In genomic region chr5:136704151-136704550, GRCm38 (mm10) we compare ENCODE assay signal across 21 mouse cellular contexts. TPM values are rescaled to one million over a fixed set of nuclear protein-coding genes. Genes with fewer than 3 reads are reported as not detected.
DNase-seq lines count a peak whose midpoint lies in the region; ATAC-seq lines count a peak whose summit lies in the region.
"Had no signal": no experiment of that assay in that cellular context is flagged by ENCODE, and none has a peak within 500 bp of the region (broad histone marks: within the 10 kb centered on the region; RNA-seq: fewer than 3 reads in every experiment).

No protein-coding gene starts in this region.

- no peaks in the 10 kb centered on the region for H3K36me3 ChIP-seq in kidney, embryonic 16.5 days (ENCODE audit: insufficient read depth, low read length)
- no peaks in the 10 kb centered on the region for H3K36me3 ChIP-seq in kidney, embryonic 14.5 days (ENCODE audit: control insufficient read depth, insufficient read depth, low read length)
- H3K36me3 ChIP-seq in embryonic facial prominence, embryonic 10.5 days (replicated peaks), result no peaks in the 10 kb centered on the region
- no peaks in the 10 kb centered on the region for H3K36me3 ChIP-seq in embryonic facial prominence, embryonic 11.5 days (replicated peaks; ENCODE audit: control insufficient read depth, insufficient read depth, low read depth, low read length)
- H3K36me3 ChIP-seq in intestine, embryonic 15.5 days, result no peaks in the 10 kb centered on the region
- H3K36me3 ChIP-seq in forebrain, embryonic 13.5 days (ENCODE audit: poor library complexity, severe bottlenecking), result no peaks in the 10 kb centered on the region
- H3K36me3 ChIP-seq: embryonic facial prominence, embryonic 15.5 days; forebrain, embryonic 15.5 days; hindbrain, embryonic 10.5 days; limb, embryonic 12.5 days; liver, embryonic 12.5 days had no signal

- H3K9ac ChIP-seq in kidney, embryonic 16.5 days (replicated peaks; ENCODE audit: low read length), result no peak overlapping the region
- no peak overlapping the region for H3K9ac ChIP-seq in kidney, embryonic 14.5 days (ENCODE audit: low read depth, low read length)
- no peak overlapping the region for H3K9ac ChIP-seq in embryonic facial prominence, embryonic 11.5 days (replicated peaks; ENCODE audit: low read length)
- H3K9ac ChIP-seq in intestine, embryonic 15.5 days, result no peak overlapping the region
- no peak overlapping the region for H3K9ac ChIP-seq in forebrain, embryonic 13.5 days
- H3K9ac ChIP-seq: embryonic facial prominence, embryonic 15.5 days; forebrain, embryonic 15.5 days; limb, embryonic 12.5 days; liver, embryonic 12.5 days had no signal

- peak; percentile 46 for DNase-seq in embryonic facial prominence, embryonic 10.5 days (ENCODE audit: low spot score)
- peak; percentile 31 for DNase-seq in embryonic facial prominence, embryonic 11.5 days (ENCODE audit: low spot score)
- DNase-seq in kidney, postnatal 36 days, result peak; percentile 7 to 14

- WGBS in kidney, embryonic 16.5 days, result 63% methylated on average over 8 of the region's 8 CpGs
- 70% methylated on average over 8 of the region's 8 CpGs for WGBS in kidney, embryonic 14.5 days
- WGBS in embryonic facial prominence, embryonic 10.5 days, result 66% methylated on average over 8 of the region's 8 CpGs
- WGBS in embryonic facial prominence, embryonic 11.5 days, result 46% methylated on average over 8 of the region's 8 CpGs
- 70% methylated on average over 8 of the region's 8 CpGs for WGBS in intestine, embryonic 15.5 days
- WGBS in forebrain, embryonic 13.5 days, result 86% methylated on average over 8 of the region's 8 CpGs

- H3K4me2 ChIP-seq in kidney, embryonic 16.5 days (replicated peaks; ENCODE audit: low read depth, low read length), result no peak overlapping the region
- H3K4me2 ChIP-seq in kidney, embryonic 14.5 days (replicated peaks; ENCODE audit: low read depth, low read length), result no peak overlapping the region
- H3K4me2 ChIP-seq in embryonic facial prominence, embryonic 11.5 days (ENCODE audit: low read depth, low read length), result no peak overlapping the region
- H3K4me2 ChIP-seq in intestine, embryonic 15.5 days (replicated peaks), result no peak overlapping the region
- no peak overlapping the region for H3K4me2 ChIP-seq in forebrain, embryonic 13.5 days
- H3K4me2 ChIP-seq: embryonic facial prominence, embryonic 15.5 days; forebrain, embryonic 15.5 days; heart, embryonic 11.5 days; limb, embryonic 12.5 days; liver, embryonic 12.5 days; midbrain, embryonic 11.5 days had no signal

- H3K4me1 ChIP-seq in kidney, embryonic 16.5 days (ENCODE audit: insufficient read depth, low read length), result peaks cover 4% of the 10 kb centered on the region
- H3K4me1 ChIP-seq in kidney, embryonic 14.5 days (ENCODE audit: control insufficient read depth, insufficient read depth, low read length), result 0 out of 2 replicates have a peak, but pooled peaks cover 3% of the 10 kb centered on the region
- H3K4me1 ChIP-seq in embryonic facial prominence, embryonic 10.5 days, result peaks cover 19% of the 10 kb centered on the region
- no peaks in the 10 kb centered on the region for H3K4me1 ChIP-seq in embryonic facial prominence, embryonic 11.5 days (ENCODE audit: control insufficient read depth, insufficient read depth, low read length)
- H3K4me1 ChIP-seq in intestine, embryonic 15.5 days (replicated peaks), result no peaks in the 10 kb centered on the region
- no peaks in the 10 kb centered on the region for H3K4me1 ChIP-seq in forebrain, embryonic 13.5 days
- H3K4me1 ChIP-seq: forebrain, embryonic 15.5 days; liver, embryonic 12.5 days had no signal

- H3K27me3 ChIP-seq in kidney, embryonic 16.5 days (ENCODE audit: insufficient read depth, low read length), result no peaks in the 10 kb centered on the region
- H3K27me3 ChIP-seq in kidney, embryonic 14.5 days (ENCODE audit: control insufficient read depth, insufficient read depth, low read length), result no peaks in the 10 kb centered on the region
- no peaks in the 10 kb centered on the region for H3K27me3 ChIP-seq in embryonic facial prominence, embryonic 10.5 days (replicated peaks; ENCODE audit: low read depth, poor library complexity, severe bottlenecking)
- no peaks in the 10 kb centered on the region for H3K27me3 ChIP-seq in embryonic facial prominence, embryonic 11.5 days (ENCODE audit: control insufficient read depth, insufficient read depth, low read length)
- no peaks in the 10 kb centered on the region for H3K27me3 ChIP-seq in intestine, embryonic 15.5 days (replicated peaks)
- H3K27me3 ChIP-seq in forebrain, embryonic 13.5 days, result peaks cover 5% of the 10 kb centered on the region; the same call in 1 of the 2 replicates
- H3K27me3 ChIP-seq: forebrain, embryonic 15.5 days; liver, embryonic 12.5 days had no signal

- no peak overlapping the region; the same call in 1 of the 2 replicates for H3K27ac ChIP-seq in kidney, embryonic 16.5 days (ENCODE audit: low read length)
- no peak overlapping the region for H3K27ac ChIP-seq in kidney, embryonic 14.5 days (ENCODE audit: low read depth, low read length)
- peak overlapping the region; percentile 51; the same call in 1 of the 2 replicates for H3K27ac ChIP-seq in embryonic facial prominence, embryonic 10.5 days (replicated peaks)
- no peak overlapping the region for H3K27ac ChIP-seq in embryonic facial prominence, embryonic 11.5 days (replicated peaks; ENCODE audit: low read depth, low read length)
- H3K27ac ChIP-seq in intestine, embryonic 15.5 days, result no peak overlapping the region
- no peak overlapping the region for H3K27ac ChIP-seq in forebrain, embryonic 13.5 days
- H3K27ac ChIP-seq: forebrain, embryonic 15.5 days; hindbrain, embryonic 10.5 days; limb, embryonic 12.5 days; liver, embryonic 12.5 days had no signal

- peak; percentile 60; the same call in 1 of the 2 replicates for ATAC-seq in kidney, embryonic 16.5 days (ENCODE audit: low FRiP score, low TSS enrichment)
- no peak for ATAC-seq in kidney, embryonic 14.5 days (ENCODE audit: low FRiP score, low TSS enrichment)
- no peak for ATAC-seq in embryonic facial prominence, embryonic 11.5 days (replicated peaks; ENCODE audit: insufficient number of reproducible peaks, low FRiP score, low TSS enrichment, low read depth)
- ATAC-seq in intestine, embryonic 15.5 days, result no peak
- no peak for ATAC-seq in forebrain, embryonic 13.5 days
- ATAC-seq: forebrain, embryonic 15.5 days; hindbrain, embryonic 16.5 days; liver, embryonic 12.5 days had no signal

- H3K4me3 ChIP-seq in kidney, embryonic 16.5 days (ENCODE audit: low read length), result no peak overlapping the region
- no peak overlapping the region for H3K4me3 ChIP-seq in kidney, embryonic 14.5 days (ENCODE audit: low read length)
- 0 out of 2 replicates have a peak overlapping the region, but pooled peaks have one; percentile 0 for H3K4me3 ChIP-seq in embryonic facial prominence, embryonic 10.5 days
- no peak overlapping the region for H3K4me3 ChIP-seq in embryonic facial prominence, embryonic 11.5 days (ENCODE audit: low read depth, low read length)
- H3K4me3 ChIP-seq in intestine, embryonic 15.5 days (replicated peaks), result no peak overlapping the region
- no peak overlapping the region for H3K4me3 ChIP-seq in forebrain, embryonic 13.5 days
- H3K4me3 ChIP-seq: embryonic facial prominence, embryonic 15.5 days; forebrain, embryonic 15.5 days; hindbrain, embryonic 10.5 days; limb, embryonic 12.5 days; liver, embryonic 12.5 days had no signal

- peaks cover 3% of the 10 kb centered on the region for H3K9me3 ChIP-seq in kidney, embryonic 16.5 days (ENCODE audit: low read length)
- no peaks in the 10 kb centered on the region; the same call in 1 of the 2 replicates for H3K9me3 ChIP-seq in kidney, embryonic 14.5 days (ENCODE audit: control insufficient read depth, low read length)
- 0 out of 2 replicates have a peak, but pooled peaks cover 4% of the 10 kb centered on the region for H3K9me3 ChIP-seq in embryonic facial prominence, embryonic 10.5 days
- no peaks in the 10 kb centered on the region for H3K9me3 ChIP-seq in embryonic facial prominence, embryonic 11.5 days (replicated peaks; ENCODE audit: control insufficient read depth, low read length)
- no peaks in the 10 kb centered on the region for H3K9me3 ChIP-seq in intestine, embryonic 15.5 days
- H3K9me3 ChIP-seq in forebrain, embryonic 13.5 days (replicated peaks), result 0 out of 2 replicates have a peak, but pooled peaks cover 11% of the 10 kb centered on the region
- H3K9me3 ChIP-seq: embryonic facial prominence, embryonic 15.5 days; forebrain, embryonic 15.5 days; liver, embryonic 12.5 days had no signal

RNA-seq across cellular contexts. Expression of gene Myl10, which starts 11.2 kb away (rescaled TPM):
- polyA plus RNA-seq in kidney, embryonic 16.5 days (2015; fragmentation: Nextera tagmentation; extraction: Ambion mirVana), result not detected in 2 replicates
- not detected in 2 replicates for polyA plus RNA-seq in kidney, embryonic 14.5 days (2014; fragmentation: Nextera tagmentation; extraction: Ambion mirVana)
- polyA plus RNA-seq in embryonic facial prominence, embryonic 10.5 days (2016; fragmentation: Nextera tagmentation; extraction: Ambion mirVana), result not detected in 2 replicates
- not detected in 2 replicates for polyA plus RNA-seq in embryonic facial prominence, embryonic 11.5 days (2014; fragmentation: Nextera tagmentation; extraction: Ambion mirVana)
- not detected in 2 replicates for polyA plus RNA-seq in intestine, embryonic 15.5 days (2015; fragmentation: Nextera tagmentation; extraction: Ambion mirVana)
- not detected in 2 replicates for polyA plus RNA-seq in forebrain, embryonic 13.5 days (2015; fragmentation: Nextera tagmentation; extraction: Ambion mirVana)
- polyA plus RNA-seq: adrenal gland, adult 2 months; embryonic facial prominence, embryonic 15.5 days; forebrain, embryonic 15.5 days; heart, embryonic 11.5 days; hindbrain, embryonic 10.5 days; hindbrain, embryonic 16.5 days; intestine, embryonic 16.5 days; limb, embryonic 12.5 days; liver, embryonic 12.5 days; lung, adult 2 months; midbrain, embryonic 11.5 days; midbrain, postnatal 0 days; neural tube, embryonic 14.5 days; small intestine, adult 2 months had no signal
